Mouse (Mus musculus): ENCODE measurements around the gene Plekha1. TPM values are rescaled to one million over a fixed set of nuclear protein-coding genes. Genes with fewer than 3 reads are reported as not detected.

Plekha1 gene
- polyA plus RNA-seq, 1 experiment from 2014 or later, result 30.2 TPM

- no peak for ATAC-seq
- 86% methylated on average over 9 of the region's 9 CpGs for WGBS
- Histone ChIP-seq H3K9ac (ENCODE audit: low read depth, low read length) (no peak overlapping the region), H3K27ac (ENCODE audit: low read depth, low read length) (no peak overlapping the region), H3K27me3 (replicated peaks; ENCODE audit: control insufficient read depth, insufficient read depth, low read length) (no peaks in the 10 kb centered on the region), H3K9me3 (ENCODE audit: control insufficient read depth) (no peaks in the 10 kb centered on the region), H3K36me3 (ENCODE audit: control insufficient read depth, insufficient read depth) (peaks cover 34% of the 10 kb centered on the region), H3K4me2 (replicated peaks; ENCODE audit: low read depth) (no peak overlapping the region), H3K4me1 (replicated peaks; ENCODE audit: control insufficient read depth, insufficient read depth, low read length) (no peaks in the 10 kb centered on the region), H3K4me3 (ENCODE audit: low read depth, low read length) (no peak overlapping the region)
- no peak for TF ChIP-seq CTCF (IDR thresholded peaks at IDR 0.05; ENCODE audit: low read depth)
Measured at GRCm38 (mm10) chr7:130894931-130895617, 29.5 kb downstream of the Plekha1 start.

DNA sequence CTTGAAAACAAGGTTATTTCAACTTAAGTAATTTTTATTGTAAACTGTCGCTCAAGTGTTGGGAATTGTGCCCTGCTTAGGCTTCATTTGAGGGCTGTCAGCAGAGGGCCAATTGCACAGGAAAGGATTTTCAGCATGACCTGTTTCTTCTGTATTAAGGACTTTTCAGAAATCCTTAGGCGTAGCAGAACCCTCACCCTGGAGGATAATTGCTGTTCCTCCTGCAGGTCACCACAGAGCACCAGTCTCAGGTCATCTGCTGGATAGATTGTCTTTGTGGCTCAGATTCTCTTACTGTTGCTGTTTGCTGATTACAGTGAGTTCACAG lies 30.0 kb downstream of the Plekha1 start:
- TF ChIP-seq CTCF (IDR thresholded peaks at IDR 0.05; ENCODE audit: low read depth), result no peak
- no peaks in the 10 kb centered on the region for H3K27me3 ChIP-seq (replicated peaks; ENCODE audit: control insufficient read depth, insufficient read depth, low read length)
- H3K4me2 ChIP-seq (replicated peaks; ENCODE audit: low read depth), result no peak overlapping the region
- H3K4me3 ChIP-seq (ENCODE audit: low read depth, low read length), result no peak overlapping the region
- no peak for ATAC-seq
- H3K36me3 ChIP-seq (ENCODE audit: control insufficient read depth, insufficient read depth), result peaks cover 36% of the 10 kb centered on the region
- H3K9me3 ChIP-seq (ENCODE audit: control insufficient read depth), result no peaks in the 10 kb centered on the region
- H3K27ac ChIP-seq (ENCODE audit: low read depth, low read length), result no peak overlapping the region
- WGBS, result 94% methylated on average over 2 of the region's 2 CpGs
- no peak overlapping the region for H3K9ac ChIP-seq (ENCODE audit: low read depth, low read length)
- no peaks in the 10 kb centered on the region for H3K4me1 ChIP-seq (replicated peaks; ENCODE audit: control insufficient read depth, insufficient read depth, low read length)

DNA sequence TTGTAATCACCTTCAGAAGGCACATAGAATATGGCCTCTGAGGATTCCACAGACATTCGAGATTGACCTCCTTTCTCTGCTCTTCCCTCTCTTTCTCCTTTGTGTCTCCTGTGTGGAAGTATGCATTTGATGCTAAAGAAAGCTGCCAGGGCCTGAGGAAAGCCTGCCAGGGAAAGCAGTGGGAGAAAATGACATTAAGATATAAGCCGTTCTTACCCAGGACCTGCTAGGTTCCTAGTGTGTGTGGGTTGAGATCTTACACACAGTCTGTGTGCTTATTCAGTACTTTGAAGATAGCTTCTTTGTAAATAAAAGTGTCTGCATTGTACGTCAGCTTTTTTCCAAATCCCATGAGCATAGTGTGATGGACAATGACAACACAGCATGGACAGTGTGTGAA lies 30.5 kb downstream of the Plekha1 start:
- Histone ChIP-seq H3K4me2 (replicated peaks; ENCODE audit: low read depth) (no peak overlapping the region), H3K36me3 (ENCODE audit: control insufficient read depth, insufficient read depth) (peaks cover 40% of the 10 kb centered on the region), H3K27me3 (replicated peaks; ENCODE audit: control insufficient read depth, insufficient read depth, low read length) (no peaks in the 10 kb centered on the region), H3K9ac (ENCODE audit: low read depth, low read length) (no peak overlapping the region), H3K27ac (ENCODE audit: low read depth, low read length) (no peak overlapping the region), H3K9me3 (ENCODE audit: control insufficient read depth) (no peaks in the 10 kb centered on the region), H3K4me3 (ENCODE audit: low read depth, low read length) (no peak overlapping the region), H3K4me1 (replicated peaks; ENCODE audit: control insufficient read depth, insufficient read depth, low read length) (no peaks in the 10 kb centered on the region)
- no peak for TF ChIP-seq CTCF (IDR thresholded peaks at IDR 0.05; ENCODE audit: low read depth)
- ATAC-seq, result no peak
- WGBS, result 78% methylated on average over 3 of the region's 3 CpGs

GRCm38 (mm10) chr7:130897201-130897600 lies 31.6 kb downstream of the Plekha1 start:
- H3K9me3 ChIP-seq (ENCODE audit: control insufficient read depth), result no peaks in the 10 kb centered on the region
- no peak for ATAC-seq
- no peaks in the 10 kb centered on the region for H3K4me1 ChIP-seq (replicated peaks; ENCODE audit: control insufficient read depth, insufficient read depth, low read length)
- H3K36me3 ChIP-seq (ENCODE audit: control insufficient read depth, insufficient read depth), result peaks cover 46% of the 10 kb centered on the region
- no peak overlapping the region for H3K9ac ChIP-seq (ENCODE audit: low read depth, low read length)
- H3K4me3 ChIP-seq (ENCODE audit: low read depth, low read length), result no peak overlapping the region
- no peak overlapping the region for H3K27ac ChIP-seq (ENCODE audit: low read depth, low read length)
- TF ChIP-seq CTCF (IDR thresholded peaks at IDR 0.05; ENCODE audit: low read depth), result no peak
- H3K4me2 ChIP-seq (replicated peaks; ENCODE audit: low read depth), result no peak overlapping the region
- 94% methylated on average over 10 of the region's 10 CpGs for WGBS
- no peaks in the 10 kb centered on the region for H3K27me3 ChIP-seq (replicated peaks; ENCODE audit: control insufficient read depth, insufficient read depth, low read length)

DNA sequence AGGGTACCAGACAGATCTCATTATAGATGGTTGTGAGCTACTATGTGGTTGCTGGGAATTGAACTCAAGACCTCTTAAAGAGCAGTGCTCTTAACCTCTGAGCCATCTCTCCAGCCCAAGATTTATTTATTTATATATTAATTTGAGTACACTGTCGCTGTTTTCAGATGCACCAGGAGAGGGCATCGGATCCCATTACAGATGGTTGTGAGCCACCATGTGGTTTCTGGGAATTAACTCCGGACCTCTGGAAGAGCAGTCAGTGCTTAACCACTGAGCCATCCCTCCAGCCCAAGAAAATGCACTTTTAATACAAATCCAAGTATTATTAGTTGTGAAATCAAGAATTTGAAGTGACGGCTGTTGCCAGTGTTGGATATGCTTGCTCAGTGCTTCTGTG lies 32.8 kb downstream of the Plekha1 start:
- H3K4me1 ChIP-seq (replicated peaks; ENCODE audit: control insufficient read depth, insufficient read depth, low read length), result no peaks in the 10 kb centered on the region
- TF ChIP-seq CTCF (IDR thresholded peaks at IDR 0.05; ENCODE audit: low read depth), result peak; percentile 53
- ATAC-seq, result no peak
- H3K27ac ChIP-seq (ENCODE audit: low read depth, low read length), result no peak overlapping the region
- H3K36me3 ChIP-seq (ENCODE audit: control insufficient read depth, insufficient read depth), result peaks cover 47% of the 10 kb centered on the region
- 87% methylated on average over 4 of the region's 4 CpGs for WGBS
- no peak overlapping the region for H3K4me3 ChIP-seq (ENCODE audit: low read depth, low read length)
- H3K9ac ChIP-seq (ENCODE audit: low read depth, low read length), result no peak overlapping the region
- H3K27me3 ChIP-seq (replicated peaks; ENCODE audit: control insufficient read depth, insufficient read depth, low read length), result no peaks in the 10 kb centered on the region
- H3K9me3 ChIP-seq (ENCODE audit: control insufficient read depth), result no peaks in the 10 kb centered on the region
- no peak overlapping the region for H3K4me2 ChIP-seq (replicated peaks; ENCODE audit: low read depth)

GRCm38 (mm10) chr7:130900233-130900848 lies 34.8 kb downstream of the Plekha1 start:
- H3K9me3 ChIP-seq (ENCODE audit: control insufficient read depth), result no peaks in the 10 kb centered on the region
- no peak overlapping the region for H3K9ac ChIP-seq (ENCODE audit: low read depth, low read length)
- 87% methylated on average over 5 of the region's 5 CpGs for WGBS
- no peak overlapping the region for H3K27ac ChIP-seq (ENCODE audit: low read depth, low read length)
- no peaks in the 10 kb centered on the region for H3K27me3 ChIP-seq (replicated peaks; ENCODE audit: control insufficient read depth, insufficient read depth, low read length)
- H3K36me3 ChIP-seq (ENCODE audit: control insufficient read depth, insufficient read depth), result peaks cover 57% of the 10 kb centered on the region
- no peak for TF ChIP-seq CTCF (IDR thresholded peaks at IDR 0.05; ENCODE audit: low read depth)
- no peak overlapping the region for H3K4me2 ChIP-seq (replicated peaks; ENCODE audit: low read depth)
- no peak for ATAC-seq
- no peak overlapping the region for H3K4me3 ChIP-seq (ENCODE audit: low read depth, low read length)
- H3K4me1 ChIP-seq (replicated peaks; ENCODE audit: control insufficient read depth, insufficient read depth, low read length), result no peaks in the 10 kb centered on the region

Measured in intestine, postnatal 0 days (tissue).